Mouse (Mus musculus) kidney, adult 2 months (tissue): ENCODE measurements around the gene Bcdin3d. TPM values are rescaled to one million over a fixed set of nuclear protein-coding genes. Genes with fewer than 3 reads are reported as not detected.
"Not testable (repeated sequence)": the region's sequence is repeated elsewhere in the genome, so short reads cannot be mapped to it uniquely, and the experiment has no call there.

ENCODE experiments used
- DNase-seq: peaks from one replicate; pipeline ENCODE4 v3.0.0; 2021
- H3K27ac ChIP-seq: fragments of 200-500 bp; 2 replicates; pipeline ENCODE4 v1.5.1; 2012; ENCODE audit warnings: low read depth, low read length, control low read depth, inconsistent platforms; ENCODE audit not compliant: insufficient read depth
- H3K27me3 ChIP-seq: fragments of 200-500 bp; replicated peaks from 2 replicates; pipeline ENCODE4 v1.6.1; 2012; ENCODE audit warnings: mild to moderate bottlenecking, moderate library complexity, low read length, inconsistent platforms; ENCODE audit not compliant: control insufficient read depth, insufficient read depth
- H3K36me3 ChIP-seq: fragments of 200-500 bp; 2 replicates; pipeline ENCODE4 v1.6.1; 2012; ENCODE audit warnings: mild to moderate bottlenecking, moderate library complexity, low read length, inconsistent platforms; ENCODE audit not compliant: control insufficient read depth, insufficient read depth
- H3K4me1 ChIP-seq: fragments of 200-500 bp; 2 replicates; pipeline ENCODE4 v1.6.1; 2011; ENCODE audit warnings: low read length; ENCODE audit not compliant: control insufficient read depth, insufficient read depth
- H3K4me3 ChIP-seq: fragments of 200-500 bp; 2 replicates; pipeline ENCODE4 v1.5.1; 2011; ENCODE audit warnings: mild to moderate bottlenecking, low read depth, low read length, control low read depth; ENCODE audit not compliant: insufficient read depth
- CTCF ChIP-seq: fragments of 200-500 bp; conservative IDR thresholded peaks from 2 replicates; pipeline ENCODE4 v1.5.1; 2011; ENCODE audit warnings: low read depth, mild to moderate bottlenecking, control low read depth, low read length, moderate library complexity, mixed read lengths; ENCODE audit not compliant: insufficient read depth, insufficient read length
- POLR2A ChIP-seq: fragments of 200-500 bp; IDR thresholded peaks from one replicate; pipeline ENCODE4 v1.6.1; 2011; ENCODE audit warnings: low read depth, low read length, control low read depth
- WGBS: fragments of 180-500 bp; shearing (Covaris S2); methylation state at CpG from one replicate; pipeline ENCODE4 v1.1.7; 2018; 5-methylcytosine and 5-hydroxymethylcytosine counted together
- polyA plus RNA-seq: library from polyadenylated mRNA; depleted of rRNA; stranded (reverse); fragments of >200 nt; gene quantifications from 2 replicates; pipeline ENCODE4 v1.2.3, GENCODE M21; 2012

Gene Bcdin3d
- polyA plus RNA-seq, 1 experiment = 7.0 TPM

GRCm38 (mm10) chr15:99453153-99453900, 21.2 kb downstream of the Bcdin3d start:
- no peak overlapping the region for H3K27ac ChIP-seq
- TF ChIP-seq POLR2A = no peak
- no peak for TF ChIP-seq CTCF
- 82% methylated on average over 11 of the region's 11 CpGs for WGBS
- no peak overlapping the region for H3K4me3 ChIP-seq
- DNase-seq = no peak
- H3K36me3 ChIP-seq = no peaks in the 10 kb centered on the region
- H3K27me3 ChIP-seq = no peaks in the 10 kb centered on the region
- H3K4me1 ChIP-seq = peaks cover 6% of the 10 kb centered on the region; the same call in 1 of the 2 replicates

DNA sequence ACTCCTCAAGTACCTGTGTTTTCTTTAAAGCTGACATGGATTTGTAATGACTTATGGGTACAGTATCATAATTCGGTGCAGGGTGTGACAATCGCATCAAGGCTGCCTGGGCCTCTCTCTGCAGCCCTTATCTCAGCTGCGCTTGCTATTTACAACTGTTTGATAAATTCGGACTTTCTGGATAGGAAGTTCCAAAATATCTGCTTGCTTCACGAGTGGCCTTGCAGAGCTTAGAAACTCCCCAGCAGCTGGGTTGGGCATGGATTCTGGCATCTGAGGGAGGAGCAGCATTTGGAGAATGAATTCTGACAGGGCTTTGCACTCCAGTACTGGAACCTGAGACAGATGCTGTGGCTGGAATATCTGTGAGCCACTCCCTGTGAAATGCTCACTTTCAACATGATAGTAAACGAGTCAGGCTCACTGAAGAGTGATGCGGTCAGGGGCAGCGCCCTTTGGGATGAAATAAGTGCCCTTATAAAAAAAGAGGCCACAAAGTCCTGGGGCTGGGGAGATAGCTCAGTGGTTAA, 24.7 kb downstream of the Bcdin3d start:
- H3K27ac ChIP-seq = 0 out of 2 replicates have a peak overlapping the region, but pooled peaks have one; percentile 3
- no peak for TF ChIP-seq CTCF
- TF ChIP-seq POLR2A = no peak
- no peak overlapping the region for H3K4me3 ChIP-seq
- WGBS = 63% methylated on average over 8 of the region's 8 CpGs
- H3K27me3 ChIP-seq = no peaks in the 10 kb centered on the region
- H3K36me3 ChIP-seq = no peaks in the 10 kb centered on the region
- peaks cover 3% of the 10 kb centered on the region; the same call in 1 of the 2 replicates for H3K4me1 ChIP-seq
- no peak for DNase-seq

- 21% methylated on average over 9 of the region's 9 CpGs for WGBS
- TF ChIP-seq CTCF (no peak), POLR2A (no peak)
- Histone ChIP-seq H3K4me1 (peaks cover 3% of the 10 kb centered on the region; the same call in 1 of the 2 replicates), H3K36me3 (no peaks in the 10 kb centered on the region), H3K27me3 (no peaks in the 10 kb centered on the region), H3K27ac (0 out of 2 replicates have a peak overlapping the region, but pooled peaks have one; percentile 3), H3K4me3 (no peak overlapping the region)
- peak; percentile 51 for DNase-seq
Observed at GRCm38 (mm10) chr15:99449131-99449750, 25.3 kb downstream of the Bcdin3d start.

- not testable (repeated sequence) for H3K36me3 ChIP-seq, H3K4me3 ChIP-seq, DNase-seq, H3K4me1 ChIP-seq, H3K27ac ChIP-seq, H3K27me3 ChIP-seq
- whole genome bisulfite sequencing = 88% methylated on average over 10 of the region's 10 CpGs
Observed at GRCm38 (mm10) chr15:99446136-99446535, 28.4 kb downstream of the Bcdin3d start.

DNA sequence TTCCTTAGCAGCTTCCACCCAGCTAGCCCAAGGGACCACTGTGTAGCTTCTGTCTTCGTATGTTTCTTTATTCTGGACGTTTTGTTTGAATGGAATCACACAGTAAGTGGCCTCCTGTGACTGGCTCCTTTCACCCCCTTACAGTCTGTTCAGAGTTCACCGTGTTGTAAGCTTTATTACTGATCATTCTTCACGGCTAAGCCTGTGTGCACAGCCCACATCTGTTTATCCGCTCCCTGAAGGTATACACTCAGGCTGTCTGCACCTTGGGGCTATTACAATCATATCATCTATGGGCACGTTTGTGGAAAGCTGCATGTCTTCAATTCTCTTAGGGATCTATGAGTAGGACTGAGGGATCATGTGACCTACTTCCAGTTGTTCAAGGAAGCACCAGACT, 29.0 kb downstream of the Bcdin3d start:
- no peaks in the 10 kb centered on the region for H3K27me3 ChIP-seq
- no peak overlapping the region for H3K27ac ChIP-seq
- WGBS = 62% methylated on average over 6 of the region's 6 CpGs
- no peak overlapping the region for H3K4me3 ChIP-seq
- DNase-seq = no peak
- TF ChIP-seq POLR2A = no peak
- no peaks in the 10 kb centered on the region for H3K36me3 ChIP-seq
- H3K4me1 ChIP-seq = peaks cover 3% of the 10 kb centered on the region; the same call in 1 of the 2 replicates

DNA sequence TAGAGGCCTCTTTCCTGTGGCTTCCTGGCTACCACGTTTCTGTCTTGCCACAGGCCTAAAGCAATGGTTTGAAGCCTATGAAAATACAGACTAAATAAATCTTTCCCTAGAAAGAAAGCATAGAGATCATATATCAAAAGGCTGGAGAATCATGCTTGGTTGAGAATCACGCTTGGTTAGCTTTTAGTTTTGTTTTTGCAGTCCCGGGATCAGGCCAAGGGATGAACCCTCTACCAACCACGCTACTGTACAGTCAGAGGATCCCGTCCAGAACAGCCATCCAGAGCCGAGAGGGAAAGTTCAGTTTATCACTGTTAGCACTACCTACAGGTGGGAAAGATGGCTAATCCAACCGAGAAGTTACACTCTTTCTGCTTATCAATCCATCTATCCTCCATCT, 32.2 kb downstream of the Bcdin3d start:
- no peak for DNase-seq
- WGBS = 56% methylated on average over 7 of the region's 7 CpGs
- Histone ChIP-seq H3K4me3 (no peak overlapping the region), H3K27ac (no peak overlapping the region), H3K4me1 (no peaks in the 10 kb centered on the region), H3K36me3 (no peaks in the 10 kb centered on the region), H3K27me3 (no peaks in the 10 kb centered on the region)
- TF ChIP-seq POLR2A (no peak), CTCF (no peak)

DNA sequence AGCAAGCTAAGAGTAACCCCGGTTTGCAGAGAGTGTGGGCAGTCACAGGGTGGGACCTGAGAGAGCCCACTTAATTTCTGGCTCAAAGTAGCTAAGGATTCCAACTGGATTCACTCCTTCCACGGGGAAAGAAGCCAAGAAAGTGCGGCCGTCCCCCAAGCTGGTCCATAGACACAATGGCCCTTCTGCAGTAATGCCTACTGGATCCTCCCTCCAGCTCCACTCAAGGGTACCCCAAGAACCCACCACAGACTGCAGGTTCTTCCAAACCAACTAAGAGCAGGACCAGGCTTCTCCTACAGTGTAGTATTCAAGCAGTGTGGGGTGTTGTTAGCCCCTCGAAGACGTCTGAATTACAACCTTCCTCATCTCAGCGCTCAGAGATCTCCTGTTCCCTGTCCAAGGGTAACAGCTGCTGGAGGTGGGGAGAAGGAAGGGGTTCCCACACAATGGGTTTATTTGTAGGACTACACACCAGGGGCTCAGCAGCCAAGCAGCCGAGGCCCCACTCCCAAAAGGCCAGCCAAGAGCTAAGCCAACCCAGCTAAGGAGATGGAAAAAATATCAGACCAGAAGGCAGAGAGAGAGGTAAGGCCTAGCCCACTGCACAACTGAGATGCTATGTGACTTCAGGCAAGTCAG, 33.6 kb downstream of the Bcdin3d start:
- H3K27me3 ChIP-seq = no peaks in the 10 kb centered on the region
- no peaks in the 10 kb centered on the region for H3K36me3 ChIP-seq
- no peak overlapping the region for H3K27ac ChIP-seq
- WGBS = 68% methylated on average over 8 of the region's 8 CpGs
- TF ChIP-seq POLR2A = no peak
- no peak for TF ChIP-seq CTCF
- no peak overlapping the region for H3K4me3 ChIP-seq
- DNase-seq = no peak
- H3K4me1 ChIP-seq = no peaks in the 10 kb centered on the region
